Mouse (Mus musculus): ENCODE measurements around the gene Cplx1.
"Not testable (repeated sequence)": the region's sequence is repeated elsewhere in the genome, so short reads cannot be mapped to it uniquely, and the experiment has no call there.

Cplx1 gene

DNA sequence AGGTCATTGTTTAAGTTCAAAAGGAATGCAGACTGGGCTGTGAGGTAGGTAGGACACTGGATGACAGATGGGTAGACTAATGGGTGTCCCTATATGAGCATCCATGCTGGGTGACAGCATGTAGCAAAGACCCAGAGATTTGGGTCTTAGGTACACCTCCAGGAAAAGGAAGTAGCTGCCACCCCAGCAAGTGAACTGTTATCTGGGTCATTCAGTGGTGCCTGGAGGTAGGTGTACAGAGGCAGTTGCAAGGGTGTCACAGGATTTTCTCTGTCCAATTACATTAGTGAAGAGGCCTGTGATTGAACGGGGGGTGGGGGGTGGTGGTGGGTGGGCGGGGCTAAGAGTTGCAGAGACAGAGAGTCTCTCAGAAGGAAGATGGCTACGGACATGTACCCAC, 33.2 kb downstream of the Cplx1 start:
- no peak for DNase-seq (ENCODE audit: low read depth, low spot score)

- DNase-seq (ENCODE audit: low read depth, low spot score), result no peak
Measured at GRCm38 (mm10) chr5:108515581-108516361, 34.1 kb downstream of the Cplx1 start.

GRCm38 (mm10) chr5:108502286-108502685, 47.5 kb downstream of the Cplx1 start:
- no peak for DNase-seq (ENCODE audit: low read depth, low spot score)

DNA sequence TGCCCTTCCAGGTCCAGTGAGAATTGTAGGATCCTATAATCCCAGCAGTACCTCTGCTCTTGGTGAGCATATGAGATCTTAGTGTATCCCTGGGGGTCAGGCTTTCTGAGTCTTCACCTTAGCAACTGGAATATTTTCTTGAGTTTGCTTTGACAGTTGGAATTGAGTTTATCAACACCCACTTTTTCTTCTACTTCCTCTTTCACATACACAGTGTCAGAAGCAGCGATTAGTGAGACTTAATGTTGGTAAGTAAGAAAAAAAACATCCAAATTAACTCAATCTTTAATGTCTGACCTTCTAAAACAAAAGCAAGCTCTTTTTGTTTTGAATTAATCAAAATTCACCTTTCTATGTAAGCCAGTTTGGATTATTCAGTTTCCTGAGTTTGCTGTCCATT, 48.3 kb downstream of the Cplx1 start:
- DNase-seq (ENCODE audit: low read depth, low spot score), result no peak

GRCm38 (mm10) chr5:108486148-108486547, 63.7 kb downstream of the Cplx1 start:
- not testable (repeated sequence) for DNase-seq (ENCODE audit: low read depth, low spot score)

GRCm38 (mm10) chr5:108485239-108485638, 64.6 kb downstream of the Cplx1 start:
- DNase-seq (ENCODE audit: low read depth, low spot score), result peak; percentile 17

- no peak for DNase-seq (ENCODE audit: low read depth, low spot score)
Measured at GRCm38 (mm10) chr5:108483006-108483405, 66.8 kb downstream of the Cplx1 start.

DNA sequence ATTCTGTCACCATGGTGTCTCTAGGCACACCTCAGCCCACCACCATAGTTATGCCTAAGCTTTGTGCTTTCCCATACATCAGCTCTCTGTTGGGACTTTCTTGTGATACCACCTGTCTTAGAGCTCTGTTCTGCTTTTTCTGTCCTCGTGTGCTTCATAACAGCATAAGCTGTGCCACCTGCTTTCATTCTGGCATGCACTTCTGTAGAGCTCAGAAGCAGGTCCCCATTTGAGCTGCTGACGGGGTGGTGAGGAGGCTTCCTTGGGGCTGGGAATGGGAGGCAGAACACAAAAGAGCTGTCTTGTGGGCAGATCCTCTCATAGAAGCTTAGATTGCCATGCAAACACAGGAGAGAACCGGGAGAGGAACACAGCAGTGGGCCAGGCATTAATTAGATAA, 73.8 kb downstream of the Cplx1 start:
- no peak for DNase-seq (ENCODE audit: low read depth, low spot score)

DNA sequence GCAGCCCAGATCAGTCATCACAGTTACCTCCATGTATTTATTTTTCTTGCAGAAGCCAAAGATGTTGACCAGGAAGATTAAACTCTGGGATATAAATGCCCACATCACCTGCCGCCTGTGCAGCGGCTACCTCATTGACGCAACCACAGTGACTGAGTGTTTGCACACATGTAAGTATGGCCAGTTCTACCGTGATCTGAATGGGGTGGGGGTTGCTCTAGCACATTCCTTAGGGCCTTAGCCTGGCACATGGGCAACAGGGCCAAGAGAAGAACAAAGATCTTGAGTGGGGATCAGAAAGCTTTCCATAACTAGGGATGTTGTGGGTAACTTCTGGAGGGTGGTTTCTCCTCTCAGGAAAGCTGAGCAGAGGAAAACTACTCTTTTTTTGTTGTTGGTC, 76.1 kb downstream of the Cplx1 start:
- DNase-seq (ENCODE audit: low read depth, low spot score), result no peak

GRCm38 (mm10) chr5:108469617-108470016, 80.2 kb downstream of the Cplx1 start:
- DNase-seq (ENCODE audit: low read depth, low spot score), result no peak

Measured in embryo, embryonic 11.5 days (tissue).